Mouse (Mus musculus) embryonic fibroblast, embryonic 13.5 days (primary cell): ENCODE data around the gene Ttc19.

ENCODE experiments used
- CTCF ChIP-seq: IDR thresholded peaks from 2 replicates; pipeline ENCODE4 v1.5.1; 2011; ENCODE audit warnings: mild to moderate bottlenecking, control low read depth, low read length, moderate library complexity, borderline replicate concordance; ENCODE audit not compliant: insufficient read depth
- POLR2A ChIP-seq: IDR thresholded peaks from 2 replicates; pipeline ENCODE4 v1.6.1; 2011; ENCODE audit warnings: low read depth, mild to moderate bottlenecking, control low read depth, low read length, moderate library complexity

GRCm38 (mm10) chr11:62244471-62244870 lies 36.8 kb upstream of the Ttc19 start:
- no peak for TF ChIP-seq CTCF
- no peak for TF ChIP-seq POLR2A
